Mouse (Mus musculus): ENCODE measurements around the gene Drap1.

Drap1 gene

GRCm38 (mm10) chr19:5422267-5422666, 2.5 kb downstream of the Drap1 start:
- CTCF ChIA-PET = interaction anchor here (1.0 kb wide), 1 partner anchor 13 kb away, joined by 3 read pairs; no protein-coding TSS in a partner anchor

- CTCF ChIA-PET = interaction anchor here (1.0 kb wide), 1 partner anchor 13 kb away, joined by 3 read pairs; no protein-coding TSS in a partner anchor
Observed at GRCm38 (mm10) chr19:5421784-5422183, 3.0 kb downstream of the Drap1 start.

- CTCF ChIA-PET = no interaction called here
Observed at GRCm38 (mm10) chr19:5420579-5420978, 4.2 kb downstream of the Drap1 start.

GRCm38 (mm10) chr19:5419630-5420029, 5.1 kb downstream of the Drap1 start:
- CTCF ChIA-PET = no interaction called here

GRCm38 (mm10) chr19:5418750-5419466, 5.9 kb downstream of the Drap1 start:
- CTCF ChIA-PET = no interaction called here

GRCm38 (mm10) chr19:5414534-5414957, 10.2 kb downstream of the Drap1 start:
- CTCF ChIA-PET = no interaction called here

- CTCF ChIA-PET = no interaction called here
Observed at GRCm38 (mm10) chr19:5413840-5414239, 10.9 kb downstream of the Drap1 start.

GRCm38 (mm10) chr19:5411961-5412360, 12.8 kb downstream of the Drap1 start:
- CTCF ChIA-PET = no interaction called here

GRCm38 (mm10) chr19:5410641-5411040, 14.1 kb downstream of the Drap1 start:
- CTCF ChIA-PET = no interaction called here

GRCm38 (mm10) chr19:5409068-5409467, 15.7 kb downstream of the Drap1 start:
- CTCF ChIA-PET = interaction anchor here (1.0 kb wide), 1 partner anchor 13 kb away, joined by 3 read pairs; no protein-coding TSS in a partner anchor

- CTCF ChIA-PET = interaction anchor here (1.0 to 1.3 kb wide), 2 partner anchors 13 to 16 kb away, joined by 3 to 5 read pairs; partner anchors contain the start of gene Drap1
Observed at GRCm38 (mm10) chr19:5408057-5409001, 16.4 kb downstream of the Drap1 start.

- CTCF ChIA-PET = interaction anchor here (1.0 to 1.4 kb wide), 3 partner anchors 17 to 40 kb away, joined by 4 to 5 read pairs (median 4); partner anchors contain the start of genes Drap1 and Fosl1
Observed at GRCm38 (mm10) chr19:5407133-5407532, 17.6 kb downstream of the Drap1 start.

GRCm38 (mm10) chr19:5406531-5407126, 18.1 kb downstream of the Drap1 start:
- CTCF ChIA-PET = interaction anchor here (0.9 to 1.4 kb wide), 6 partner anchors 16 to 41 kb away, joined by 3 to 5 read pairs (median 4); partner anchors contain the start of genes Drap1 and Fosl1

- CTCF ChIA-PET = interaction anchor here (0.6 to 1.4 kb wide), 6 partner anchors 15 to 180 kb away, joined by 3 to 4 read pairs (median 4); partner anchors contain the start of gene Fosl1
Observed at GRCm38 (mm10) chr19:5405924-5406323, 18.9 kb downstream of the Drap1 start.

GRCm38 (mm10) chr19:5402293-5402692, 22.5 kb downstream of the Drap1 start, which contains the start of gene Tsga10ip:
TSS of gene Tsga10ip (minus strand) at chr19:5402526.
- CTCF ChIA-PET = no interaction called here

- CTCF ChIA-PET = interaction anchor here (0.6 kb wide), 1 partner anchor 1619 kb away, joined by 3 read pairs; no protein-coding TSS in a partner anchor
Observed at GRCm38 (mm10) chr19:5401073-5401472, 23.7 kb downstream of the Drap1 start.

- CTCF ChIA-PET = no interaction called here
Observed at GRCm38 (mm10) chr19:5395371-5395770, 29.4 kb downstream of the Drap1 start.

- CTCF ChIA-PET = no interaction called here
Observed at GRCm38 (mm10) chr19:5394168-5394567, 30.6 kb downstream of the Drap1 start.

- CTCF ChIA-PET = interaction anchor here (0.6 kb wide), 1 partner anchor 106 kb away, joined by 5 read pairs; no protein-coding TSS in a partner anchor
Observed at GRCm38 (mm10) chr19:5392892-5393291, 31.9 kb downstream of the Drap1 start.

- CTCF ChIA-PET = interaction anchor here (0.6 to 1.2 kb wide), 5 partner anchors 13 to 427 kb away, joined by 3 to 4 read pairs (median 3); no protein-coding TSS in a partner anchor
Observed at GRCm38 (mm10) chr19:5390416-5390815, 34.4 kb downstream of the Drap1 start.

GRCm38 (mm10) chr19:5389647-5390046, 35.1 kb downstream of the Drap1 start:
- CTCF ChIA-PET = interaction anchor here (1.1 kb wide), 2 partner anchors 15 to 16 kb away, joined by 3 to 4 read pairs; no protein-coding TSS in a partner anchor
